Mouse (Mus musculus) myocyte (in vitro differentiated cells): ENCODE measurements around the gene C1s2. TPM values are rescaled to one million over a fixed set of nuclear protein-coding genes. Genes with fewer than 3 reads are reported as not detected.

Experiments used
- H3K27me3 ChIP-seq: one replicate; pipeline ENCODE4 v1.6.1; 2011; ENCODE audit not compliant: control insufficient read depth, insufficient read depth, insufficient read length
- H3K36me3 ChIP-seq: one replicate; pipeline ENCODE4 v1.6.1; 2011; ENCODE audit not compliant: control insufficient read depth, insufficient read depth
- H3K4me2 ChIP-seq: one replicate; pipeline ENCODE4 v1.6.1; 2011; ENCODE audit warnings: low read depth, control low read depth
- H3K4me3 ChIP-seq: one replicate; pipeline ENCODE4 v1.5.1; 2011; ENCODE audit warnings: mild to moderate bottlenecking, control low read depth, moderate library complexity
- H3K79me2 ChIP-seq: one replicate; pipeline ENCODE4 v1.6.1; 2011; ENCODE audit not compliant: control insufficient read depth, insufficient read depth
- H3ac ChIP-seq: one replicate; pipeline ENCODE4 v1.6.1; 2011; ENCODE audit not compliant: control insufficient read depth, insufficient read length
- CEBPB ChIP-seq: IDR thresholded peaks from 2 replicates; pipeline ENCODE4 v1.6.1; 2011; ENCODE audit warnings: mild to moderate bottlenecking, moderate library complexity; ENCODE audit not compliant: poor library complexity, insufficient read depth, severe bottlenecking
- E2F4 ChIP-seq: IDR thresholded peaks from one replicate; pipeline ENCODE4 v1.6.1; 2011; ENCODE audit warnings: mild to moderate bottlenecking, control low read depth, moderate library complexity; ENCODE audit not compliant: insufficient read depth
- MAX ChIP-seq: IDR thresholded peaks from one replicate; pipeline ENCODE4 v1.6.1; 2011; ENCODE audit warnings: low read depth, mild to moderate bottlenecking, control low read depth
- MYOD1 ChIP-seq, 3 experiments: IDR thresholded peaks; one replicate each; pipeline ENCODE4 v1.6.1; 2011; ENCODE audit warnings: control low read depth in 2 of 3, low read depth in 2 of 3, mild to moderate bottlenecking in 2 of 3, moderate library complexity in 1 of 3; ENCODE audit not compliant: insufficient read length in 2 of 3, control insufficient read depth in 1 of 3
- MYOG ChIP-seq, 3 experiments: IDR thresholded peaks; one replicate each; pipeline ENCODE4 v1.6.1; 2011; ENCODE audit warnings: control low read depth in 2 of 3, low read depth in 2 of 3, mild to moderate bottlenecking in 2 of 3; ENCODE audit not compliant: insufficient read length in 2 of 3, control insufficient read depth in 1 of 3, insufficient read depth in 1 of 3
- POLR2A ChIP-seq: IDR thresholded peaks from one replicate; pipeline ENCODE4 v1.6.1; 2011; ENCODE audit warnings: low read depth, mild to moderate bottlenecking, control low read depth, moderate library complexity; ENCODE audit not compliant: insufficient read length
- POLR2AphosphoS2 ChIP-seq: IDR thresholded peaks from one replicate; pipeline ENCODE4 v1.6.1; 2011; ENCODE audit warnings: low read depth, control low read depth; ENCODE audit not compliant: insufficient read length
- REST ChIP-seq: IDR thresholded peaks from one replicate; pipeline ENCODE4 v1.6.1; 2011; ENCODE audit warnings: mild to moderate bottlenecking, control low read depth, moderate library complexity; ENCODE audit not compliant: insufficient read depth, insufficient read length
- SRF ChIP-seq: IDR thresholded peaks from one replicate; pipeline ENCODE4 v1.6.1; 2011; ENCODE audit warnings: low read depth; ENCODE audit not compliant: control insufficient read depth, insufficient read length
- TCF12 ChIP-seq: IDR thresholded peaks from one replicate; pipeline ENCODE4 v1.6.1; 2011; ENCODE audit warnings: mild to moderate bottlenecking, control low read depth; ENCODE audit not compliant: poor library complexity, insufficient read depth, severe bottlenecking
- TCF3 ChIP-seq: IDR thresholded peaks from one replicate; pipeline ENCODE4 v1.6.1; 2011; ENCODE audit warnings: low read depth, control low read depth; ENCODE audit not compliant: insufficient read length
- USF1 ChIP-seq: IDR thresholded peaks from one replicate; pipeline ENCODE4 v1.6.1; 2011; ENCODE audit warnings: low read depth, mild to moderate bottlenecking, control low read depth, moderate library complexity
- polyA plus RNA-seq: library from polyadenylated mRNA; unstranded; fragments of >200 nt; fragmentation: generic; extraction: Trizol; gene quantifications from one replicate; pipeline ENCODE4 v1.2.1, GENCODE M21; 2012; ENCODE audit warnings: missing spikeins

Gene C1s2
- polyA plus RNA-seq, 1 experiment: 0.07 TPM

- Histone ChIP-seq H3K4me3 (no peak overlapping the region), H3K4me2 (no peak overlapping the region), H3K36me3 (peaks cover 8% of the 10 kb centered on the region), H3K27me3 (no peaks in the 10 kb centered on the region), H3ac (no peak overlapping the region), H3K79me2 (peaks cover 16% of the 10 kb centered on the region)
- TF ChIP-seq TCF3 (no peak), E2F4 (no peak), REST (no peak), SRF (no peak), MYOG (IDR thresholded peaks at IDR 0.05; ENCODE audit: control insufficient read depth in 1 of 3, insufficient read depth in 1 of 3, insufficient read length in 2 of 3, low read depth in 2 of 3) (no peak), USF1 (no peak), POLR2AphosphoS2 (no peak), CEBPB (no peak), MAX (no peak), TCF12 (no peak), MYOD1 (IDR thresholded peaks at IDR 0.05; ENCODE audit: control insufficient read depth in 1 of 3, insufficient read length in 2 of 3, low read depth in 2 of 3) (no peak), POLR2A (no peak)
These were observed 40.3 kb upstream of the C1s2 start for GRCm38 (mm10) chr6:124676171-124676570.

- peaks cover 8% of the 10 kb centered on the region for H3K36me3 ChIP-seq
- TF ChIP-seq POLR2A (no peak), SRF (no peak), TCF3 (no peak), TCF12 (no peak)
- no peak overlapping the region for H3K4me3 ChIP-seq
- H3K27me3 ChIP-seq: no peaks in the 10 kb centered on the region
- H3K4me2 ChIP-seq: no peak overlapping the region
- H3ac ChIP-seq: no peak overlapping the region
- peaks cover 25% of the 10 kb centered on the region for H3K79me2 ChIP-seq
These were observed 38.7 kb upstream of the C1s2 start for GRCm38 (mm10) chr6:124674591-124674990.

- Histone ChIP-seq H3K79me2 (peaks cover 25% of the 10 kb centered on the region), H3K27me3 (no peaks in the 10 kb centered on the region), H3K4me3 (no peak overlapping the region), H3K36me3 (peaks cover 8% of the 10 kb centered on the region), H3K4me2 (no peak overlapping the region), H3ac (no peak overlapping the region)
- TF ChIP-seq POLR2A: no peak
- TF ChIP-seq POLR2AphosphoS2: no peak
- no peak for TF ChIP-seq TCF12
- no peak for TF ChIP-seq TCF3
- TF ChIP-seq SRF: no peak
- no peak for TF ChIP-seq REST
- no peak for TF ChIP-seq CEBPB
- no peak for TF ChIP-seq MYOD1 (IDR thresholded peaks at IDR 0.05; ENCODE audit: control insufficient read depth in 1 of 3, insufficient read length in 2 of 3, low read depth in 2 of 3)
- no peak for TF ChIP-seq E2F4
- TF ChIP-seq MAX: no peak
- TF ChIP-seq MYOG (IDR thresholded peaks at IDR 0.05; ENCODE audit: control insufficient read depth in 1 of 3, insufficient read depth in 1 of 3, insufficient read length in 2 of 3, low read depth in 2 of 3): no peak
- no peak for TF ChIP-seq USF1
These were observed 37.7 kb upstream of the C1s2 start for GRCm38 (mm10) chr6:124673619-124674018.

DNA sequence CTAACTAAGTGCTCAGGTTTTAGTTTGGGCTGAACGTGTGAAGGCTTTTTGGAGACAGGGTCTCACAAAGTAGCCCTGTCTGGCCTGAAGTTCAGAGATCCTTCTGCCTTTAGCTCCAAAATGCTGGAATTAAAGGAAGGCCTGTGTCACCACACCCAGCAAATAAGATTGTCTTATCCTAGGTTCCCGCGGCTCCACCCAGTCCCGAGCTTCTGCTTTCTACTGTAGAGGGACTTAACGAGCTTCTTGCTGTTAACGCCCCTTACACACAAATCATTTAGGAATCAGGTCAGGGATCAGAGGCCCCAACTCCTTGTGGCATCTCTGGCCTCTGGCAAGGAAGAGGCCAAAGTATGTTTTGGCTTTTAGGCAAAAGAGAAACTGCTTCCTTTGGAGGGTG lies 36.2 kb upstream of the C1s2 start:
- TF ChIP-seq TCF3: no peak
- no peak for TF ChIP-seq POLR2AphosphoS2
- Histone ChIP-seq H3K36me3 (peaks cover 8% of the 10 kb centered on the region), H3ac (no peak overlapping the region), H3K27me3 (no peaks in the 10 kb centered on the region), H3K4me2 (no peak overlapping the region), H3K4me3 (no peak overlapping the region), H3K79me2 (peaks cover 25% of the 10 kb centered on the region)

- no peak overlapping the region for H3K4me2 ChIP-seq
- peaks cover 11% of the 10 kb centered on the region for H3K36me3 ChIP-seq
- H3K4me3 ChIP-seq: no peak overlapping the region
- H3K27me3 ChIP-seq: no peaks in the 10 kb centered on the region
- H3K79me2 ChIP-seq: peaks cover 27% of the 10 kb centered on the region
- H3ac ChIP-seq: no peak overlapping the region
- TF ChIP-seq MAX (no peak), USF1 (no peak), TCF3 (no peak), MYOG (IDR thresholded peaks at IDR 0.05; ENCODE audit: control insufficient read depth in 1 of 3, insufficient read depth in 1 of 3, insufficient read length in 2 of 3, low read depth in 2 of 3) (no peak), SRF (no peak)
These were observed 34.5 kb upstream of the C1s2 start for GRCm38 (mm10) chr6:124670281-124670900.
